Mouse (Mus musculus) CD4-positive, CD25-positive, alpha-beta regulatory T cell, adult 9 weeks (primary cell): ENCODE data around the gene U90926. TPM values are rescaled to one million over a fixed set of nuclear protein-coding genes. Genes with fewer than 3 reads are reported as not detected.

Source experiments
- polyA plus RNA-seq: library from polyadenylated mRNA; unstranded; fragments of 100-300 nt; shearing (Covaris generic); gene quantifications from one replicate; pipeline ENCODE4 v1.2.1, GENCODE M21; 2017

U90926 gene
- polyA plus RNA-seq: not detected

DNA sequence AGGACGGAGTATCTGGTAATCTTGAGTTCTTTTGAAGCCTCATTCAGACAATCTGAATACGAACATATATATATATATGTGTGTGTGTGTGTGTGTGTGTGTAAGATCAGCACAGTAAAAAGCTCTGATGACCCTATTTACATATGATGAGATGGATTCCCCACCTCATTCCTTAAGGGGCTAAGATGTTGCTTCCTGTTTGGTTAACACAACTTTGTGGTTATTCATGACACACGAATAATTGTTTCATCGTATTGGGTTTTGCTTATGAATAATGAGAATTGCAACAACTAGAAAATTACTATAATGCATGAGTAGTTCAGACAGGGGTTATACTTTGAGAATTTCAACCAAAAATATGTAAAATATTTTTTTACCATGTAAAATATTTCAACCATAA, at the start of gene U90926:
U90926 (minus strand) TSS at position 101 of the 400 bp plus-strand sequence.

DNA sequence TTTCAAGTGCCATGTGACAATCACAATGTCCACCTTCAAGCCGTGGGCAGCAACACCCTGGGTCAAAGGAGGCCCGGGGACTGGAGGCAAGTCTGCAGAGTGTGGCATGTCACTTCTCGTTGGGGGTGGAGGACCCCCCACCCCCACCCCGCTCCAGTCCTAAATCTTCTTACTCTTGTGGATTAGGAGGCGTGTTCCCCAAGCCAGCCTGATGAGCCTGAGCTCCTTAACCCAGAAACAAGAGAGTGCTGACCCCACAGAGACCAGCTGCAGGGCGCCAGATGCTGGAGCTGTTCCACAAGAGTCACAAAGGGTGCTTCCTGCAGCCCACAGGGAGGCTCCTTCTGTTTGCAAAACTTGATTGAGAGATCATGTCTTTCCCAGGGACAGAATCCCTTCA, 41.0 kb upstream of the U90926 start, which contains the start of gene Ppef2:
Ppef2 (minus strand) TSS at position 61 of the 400 bp plus-strand sequence.

Other genes starting within 250 kb of the U90926 start
- gene Odaph, start 227.9 kb downstream of the U90926 start, polyA plus RNA-seq: not detected
- gene Cdkl2, start 171.5 kb downstream of the U90926 start, polyA plus RNA-seq: 1.8 TPM
- gene G3bp2, start 131.7 kb downstream of the U90926 start, polyA plus RNA-seq: 232 TPM
- 68.7 TPM for gene Uso1, start 77.5 kb downstream of the U90926 start, polyA plus RNA-seq
- 0.51 TPM for gene Ppef2, start 40.9 kb upstream of the U90926 start, polyA plus RNA-seq
- gene Naaa, start 62.8 kb upstream of the U90926 start, polyA plus RNA-seq: 11.8 TPM
- 70.1 TPM for gene Sdad1, start 95.1 kb upstream of the U90926 start, polyA plus RNA-seq
- 0.12 TPM for gene Cxcl9, start 112.7 kb upstream of the U90926 start, polyA plus RNA-seq
- 8.7 TPM for gene Art3, start 116.4 kb upstream of the U90926 start, polyA plus RNA-seq
- gene Cxcl10, start 133.5 kb upstream of the U90926 start, polyA plus RNA-seq: 16.9 TPM
- 53.3 TPM for gene Nup54, start 219.8 kb upstream of the U90926 start, polyA plus RNA-seq